Mouse (Mus musculus): Measurements from ENCODE around the gene Gm28308.

Gene Gm28308

DNA sequence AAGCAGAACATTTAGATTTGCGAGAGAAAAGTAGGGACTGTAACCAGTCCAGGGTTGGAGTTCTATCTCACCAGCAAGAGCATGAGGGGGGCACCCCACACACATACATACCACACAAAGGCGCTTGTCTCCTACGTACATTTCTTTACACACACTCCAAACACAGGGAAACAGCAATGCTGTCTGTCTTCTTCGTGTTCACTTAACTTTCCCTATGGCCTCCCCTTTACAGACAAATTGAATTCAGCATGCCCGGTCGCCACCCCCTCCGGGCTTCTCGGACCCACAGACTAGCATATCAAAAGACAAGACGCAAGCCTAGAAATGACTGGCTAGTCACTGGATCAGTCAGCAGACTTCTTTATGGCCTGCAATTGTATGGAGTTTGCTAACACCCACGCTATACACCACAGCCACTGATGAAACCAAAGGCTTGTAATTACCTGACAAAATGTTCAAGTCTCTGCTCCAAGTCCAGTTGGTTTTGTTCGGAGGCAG lies 32.9 kb downstream of the Gm28308 start:
- DNase-seq = no peak

DNA sequence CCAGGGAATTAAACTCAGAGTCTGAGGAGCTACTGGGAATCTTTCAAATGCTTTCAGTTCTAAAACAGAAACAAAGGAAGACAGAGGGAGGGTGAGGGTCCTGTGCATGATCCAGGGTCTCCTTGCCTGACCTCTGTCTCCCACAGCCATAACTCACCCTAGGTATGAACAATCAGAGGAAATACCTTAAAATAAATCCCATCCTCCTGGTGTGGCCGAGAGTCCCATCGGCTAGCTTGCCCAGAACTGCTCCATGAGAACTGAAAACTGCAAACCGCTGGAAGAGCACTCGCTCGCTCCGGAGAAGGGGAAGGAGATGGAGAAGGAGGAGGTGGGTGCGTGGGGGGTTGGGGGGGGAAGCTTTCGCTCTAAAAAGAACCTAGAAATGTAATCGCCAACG lies 33.4 kb downstream of the Gm28308 start:
- no peak for DNase-seq

DNA sequence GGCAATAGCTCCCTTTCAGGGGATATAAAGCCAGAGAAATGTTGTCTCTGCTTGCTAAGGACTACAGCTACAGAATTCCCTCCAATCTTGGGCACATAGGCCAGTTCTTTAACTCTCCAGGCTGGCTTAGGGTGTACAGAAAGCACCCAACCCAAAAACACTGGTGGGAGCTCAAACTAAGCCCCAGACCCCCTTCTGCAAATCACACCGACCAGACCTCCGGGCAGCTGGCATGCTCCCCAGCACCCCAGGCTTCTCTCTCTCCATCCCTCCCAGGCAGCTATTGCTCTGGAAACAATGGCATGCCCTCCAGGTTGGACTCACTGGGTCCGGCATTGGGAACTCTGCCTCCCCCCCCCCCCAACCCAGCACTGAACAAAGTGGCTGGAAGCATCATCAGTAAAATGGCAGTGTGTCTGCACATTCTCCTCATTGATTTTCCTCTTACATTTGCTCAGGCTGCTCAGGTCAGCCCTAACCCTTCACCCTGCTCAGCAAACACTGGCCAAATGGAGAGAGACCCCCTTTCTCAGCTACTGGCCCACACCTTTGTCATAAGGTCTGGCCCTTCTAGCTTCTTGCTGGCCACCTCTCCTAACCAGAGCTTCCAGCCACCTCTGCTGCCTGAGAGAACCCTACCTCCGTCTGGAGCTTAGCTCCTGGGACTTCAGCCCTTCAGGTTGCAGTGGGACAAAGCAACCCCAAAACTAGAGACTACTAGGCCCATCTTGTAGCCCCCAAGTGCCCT lies 34.0 kb downstream of the Gm28308 start:
- DNase-seq = no peak

DNA sequence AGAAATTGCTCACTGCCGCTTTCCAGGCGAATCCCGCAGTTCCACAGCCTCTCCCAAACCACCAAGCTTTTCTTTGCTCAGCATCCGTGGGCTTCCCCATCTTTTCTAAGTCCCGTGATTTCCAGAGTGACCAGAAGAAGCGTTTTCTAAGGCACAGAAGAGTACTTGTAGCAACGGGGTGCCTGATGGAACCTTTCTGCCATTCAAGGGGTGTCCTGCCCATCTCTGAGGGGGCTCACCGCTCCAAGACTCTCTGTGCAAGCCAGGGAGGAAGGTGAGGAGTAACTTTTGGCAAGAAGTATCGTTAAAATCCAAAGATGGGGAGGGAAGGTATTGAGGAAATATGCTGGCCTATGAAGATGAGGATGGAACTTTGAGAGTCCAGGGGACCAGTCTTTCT lies 35.3 kb downstream of the Gm28308 start:
- no peak for DNase-seq

DNA sequence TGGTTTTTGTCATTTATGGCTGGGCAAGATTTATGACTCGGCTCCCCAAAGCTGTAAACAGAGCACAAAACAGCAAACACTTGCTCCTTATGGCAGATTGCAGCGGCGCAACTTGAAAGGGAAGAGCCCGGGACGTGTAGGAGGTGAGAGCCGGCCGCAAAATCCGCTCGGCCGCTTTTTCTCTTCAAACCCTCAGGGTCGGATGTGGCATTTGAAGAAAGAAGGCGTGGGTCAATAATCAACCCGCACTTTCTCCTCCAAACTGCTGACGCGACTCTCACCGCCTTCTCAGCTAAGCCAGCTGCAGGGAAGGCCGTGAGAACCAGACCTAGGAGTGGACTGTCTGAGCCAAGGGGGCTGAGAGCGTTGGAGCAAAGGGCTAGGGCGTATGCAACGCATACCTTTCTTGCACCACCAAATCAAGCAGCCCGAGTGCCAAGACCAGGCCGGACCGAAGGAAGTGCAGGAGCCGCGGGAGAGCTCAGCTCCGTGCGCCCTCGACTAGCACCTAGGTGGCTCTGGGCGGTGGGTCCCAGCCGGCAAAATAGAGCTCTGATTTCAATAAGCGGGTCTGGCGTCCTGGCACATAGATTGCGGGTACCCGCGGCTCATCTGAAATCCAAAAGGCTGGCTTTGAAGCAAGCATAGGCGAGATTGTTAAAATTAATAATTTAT lies 35.9 kb downstream of the Gm28308 start, which contains the start of gene 5730596B20Rik:
Gene 5730596B20Rik, plus strand, starts transcription at position 438 of the 675 bp plus-strand sequence.
- DNase-seq = no peak

DNA sequence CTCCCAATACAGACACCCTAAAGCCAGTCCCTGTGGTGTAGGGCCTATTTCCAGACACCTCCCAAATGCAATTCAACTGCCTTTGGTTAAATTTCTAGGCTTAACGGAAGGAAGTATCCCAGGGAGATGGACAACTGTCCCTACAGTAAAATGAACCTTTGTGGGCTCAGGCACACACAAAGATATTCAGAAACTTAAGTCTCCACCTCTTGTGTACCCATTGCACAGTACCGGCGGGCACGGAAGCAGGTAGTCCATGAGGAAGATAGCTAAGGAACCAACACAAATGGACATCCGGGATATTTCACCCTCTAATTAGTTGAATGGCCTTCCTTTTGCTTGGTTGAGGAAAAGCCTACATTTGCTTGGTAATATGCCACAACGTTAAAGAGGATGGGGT lies 36.7 kb downstream of the Gm28308 start:
- DNase-seq = no peak

DNA sequence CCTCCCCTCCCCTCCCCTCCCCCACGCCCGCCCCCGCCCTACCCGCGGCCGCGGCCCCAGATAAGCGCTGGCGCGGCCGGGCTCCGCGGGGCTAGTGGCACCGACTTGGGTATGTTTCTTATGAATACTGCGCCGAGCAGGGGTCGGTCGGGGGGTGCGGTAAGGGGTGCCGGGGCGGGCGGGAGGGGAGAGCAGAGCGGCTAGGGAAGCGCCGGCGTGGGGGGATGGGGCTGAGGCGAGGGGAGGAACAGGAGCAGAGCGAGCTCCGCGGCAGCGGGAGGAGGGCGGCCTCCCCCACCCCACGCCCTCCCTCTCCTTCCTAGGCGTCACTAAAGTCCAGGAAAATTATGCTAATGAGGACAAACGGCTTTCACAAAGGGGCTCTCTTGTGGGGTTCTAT lies 37.3 kb downstream of the Gm28308 start:
- peak; percentile 75 for DNase-seq

DNA sequence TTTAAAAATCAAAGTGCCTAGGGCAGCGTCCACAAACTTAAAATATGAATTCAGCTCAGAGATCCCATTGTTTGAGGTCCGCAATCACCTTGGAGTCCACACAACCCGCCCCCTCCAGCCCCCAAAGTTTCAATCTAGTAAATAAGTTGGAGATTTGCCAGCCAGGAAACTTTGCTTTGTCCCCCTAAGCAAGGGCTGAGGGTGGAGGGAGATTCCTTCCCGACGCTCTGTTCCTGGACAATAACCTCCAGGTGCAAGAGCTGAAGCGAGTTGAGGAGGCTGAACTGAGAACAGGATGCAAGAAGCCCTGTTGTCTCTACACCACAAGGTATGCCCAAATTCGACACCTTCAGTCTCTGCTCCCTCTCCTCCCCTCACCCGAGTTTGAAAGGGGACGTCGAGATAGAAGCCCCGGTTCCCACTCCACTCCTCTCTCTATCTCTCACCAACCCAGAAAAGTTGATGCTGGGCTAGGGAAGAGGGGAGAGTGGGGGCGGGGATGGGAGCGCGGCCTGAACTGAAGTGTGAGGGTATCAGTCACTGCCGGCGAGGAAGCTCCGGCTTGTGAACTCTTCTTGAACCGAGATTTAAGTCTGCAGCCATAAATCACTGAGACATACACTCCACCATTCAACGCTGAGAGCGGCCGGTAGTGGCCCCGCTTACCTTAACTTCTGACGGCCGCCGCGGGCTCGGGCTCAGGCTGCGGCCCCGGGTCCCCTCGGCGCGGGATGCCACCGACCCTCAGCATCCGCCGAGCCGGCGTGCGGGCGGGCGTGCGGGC lies 38.0 kb downstream of the Gm28308 start:
- no peak for DNase-seq

DNA sequence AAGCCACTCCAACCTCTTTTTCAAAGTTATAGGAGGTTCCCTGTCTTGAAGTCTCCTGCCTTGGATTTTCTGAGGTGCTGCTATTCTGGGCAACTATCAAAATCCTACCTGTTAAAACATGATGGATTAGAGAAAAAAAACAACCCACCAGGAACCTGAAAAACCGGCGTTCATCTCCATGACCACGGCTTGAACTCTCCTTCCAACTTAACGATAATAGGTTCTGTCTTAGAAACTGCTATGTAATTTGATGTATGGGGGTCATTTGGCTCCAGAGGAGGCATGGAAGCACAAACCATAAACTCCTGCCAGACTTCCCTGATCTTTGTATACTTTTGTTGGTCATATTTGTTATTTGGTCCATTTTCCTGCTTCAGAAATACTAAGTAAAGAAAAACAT lies 39.5 kb downstream of the Gm28308 start:
- DNase-seq = no peak

DNA sequence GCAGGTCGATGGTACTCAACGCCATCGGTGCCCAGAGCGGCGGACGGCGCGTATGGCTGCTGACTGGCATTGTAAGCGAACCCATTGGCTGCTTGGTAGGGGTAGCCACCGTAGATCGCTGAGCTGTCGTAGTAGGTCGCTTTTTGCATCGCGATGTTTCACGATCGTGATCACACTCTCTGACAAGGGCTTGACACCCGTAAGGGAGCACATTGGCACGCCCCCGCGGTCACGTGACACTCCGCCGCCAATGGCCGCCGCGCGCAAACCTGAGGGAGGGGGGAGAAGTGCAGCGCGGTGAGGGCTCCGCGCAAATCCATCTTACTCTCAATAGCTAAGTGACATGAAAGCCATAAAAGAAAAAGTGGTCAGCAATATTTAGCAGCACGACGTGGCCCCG lies 40.6 kb downstream of the Gm28308 start:
- peak; percentile 93 for DNase-seq

DNA sequence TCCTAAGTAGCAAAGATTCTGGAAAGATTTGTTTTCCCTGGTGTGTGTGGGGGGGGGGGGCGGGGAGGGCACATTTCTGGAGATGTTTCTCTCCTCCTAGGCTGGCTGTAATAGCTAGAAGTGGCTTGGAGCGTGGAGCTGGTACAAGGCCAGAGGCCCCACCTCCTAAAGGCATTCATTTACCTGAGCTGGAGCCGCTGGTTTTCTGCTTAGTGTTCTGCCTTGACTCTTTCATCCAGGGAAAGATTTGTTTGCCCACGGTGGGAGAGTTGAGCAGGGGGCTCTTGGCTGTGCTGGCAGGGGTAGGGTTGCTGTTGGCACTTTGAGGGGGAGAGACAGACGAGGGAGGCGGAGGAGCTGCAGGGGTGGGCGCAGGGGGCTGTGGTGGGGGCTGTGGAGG lies 41.2 kb downstream of the Gm28308 start:
- DNase-seq = no peak

DNA sequence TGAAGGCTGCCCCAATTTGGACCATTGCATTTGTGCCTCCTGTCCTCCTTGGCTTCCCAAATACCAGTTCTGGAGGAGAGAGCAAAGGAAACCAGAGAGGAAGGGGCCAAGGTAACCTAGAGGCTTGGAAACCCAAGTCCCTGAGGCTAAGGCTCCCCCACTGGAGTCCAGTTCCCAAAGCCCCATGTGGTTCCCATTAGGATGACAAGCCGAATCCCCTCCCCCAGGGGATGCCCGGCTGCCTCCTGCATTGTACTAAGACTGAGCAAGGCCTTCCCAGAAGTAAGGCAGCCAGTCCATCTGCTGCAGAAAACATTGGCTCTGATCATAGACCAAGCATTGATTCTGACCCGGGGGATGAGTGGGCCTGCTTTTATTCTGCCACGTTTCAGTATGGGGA lies 41.8 kb downstream of the Gm28308 start:
- no peak for DNase-seq

DNA sequence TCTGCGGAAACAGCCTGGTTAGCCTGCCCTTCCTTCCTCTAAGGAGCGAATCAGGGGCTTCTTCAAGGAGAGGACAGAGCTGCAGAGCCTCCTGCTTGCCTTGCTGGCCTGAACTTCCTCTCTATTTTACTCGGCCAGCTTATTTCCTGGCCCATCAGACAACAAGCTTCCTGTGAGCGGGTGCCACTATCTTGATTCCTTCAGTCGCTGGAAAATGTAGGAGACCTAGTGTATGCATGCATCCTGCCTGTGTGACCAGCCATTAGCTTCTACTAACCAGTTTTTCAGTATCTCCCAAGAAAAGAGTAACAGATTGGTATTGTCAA lies 42.3 kb downstream of the Gm28308 start:
- no peak for DNase-seq

DNA sequence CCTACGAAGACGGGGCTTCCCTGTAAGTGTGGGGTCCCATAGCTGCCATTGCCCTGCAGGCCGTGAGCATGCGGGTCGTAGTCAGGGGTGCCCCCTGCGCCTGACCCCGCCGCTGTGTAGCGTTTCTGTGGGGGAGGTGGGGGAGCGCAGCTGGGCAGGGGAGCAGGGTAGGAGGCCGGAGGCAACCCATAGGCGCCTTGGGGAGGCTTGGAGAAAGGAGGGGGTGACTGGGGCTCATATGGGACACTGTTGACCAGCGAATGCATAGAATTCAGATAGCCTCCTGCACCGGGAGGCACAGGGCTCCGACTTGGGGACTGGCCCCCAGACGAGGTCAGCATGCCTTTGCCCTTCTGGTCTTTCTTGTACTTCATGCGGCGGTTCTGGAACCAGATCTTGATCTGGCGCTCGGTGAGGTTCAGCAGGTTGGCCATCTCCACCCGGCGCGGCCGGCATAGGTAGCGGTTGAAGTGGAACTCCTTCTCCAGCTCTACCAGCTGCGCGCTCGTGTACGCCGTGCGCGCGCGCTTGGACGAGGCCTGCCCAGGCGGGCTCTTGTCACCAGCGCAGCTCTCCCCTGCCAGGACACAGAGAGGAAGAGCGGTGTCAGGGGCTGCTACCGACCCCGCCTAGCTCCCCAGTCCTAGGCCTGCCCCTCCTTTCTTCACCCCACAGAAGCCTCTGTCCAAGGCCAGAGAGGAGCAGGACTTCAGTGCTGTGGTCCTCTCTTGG lies 42.8 kb downstream of the Gm28308 start:
- DNase-seq = no peak

DNA sequence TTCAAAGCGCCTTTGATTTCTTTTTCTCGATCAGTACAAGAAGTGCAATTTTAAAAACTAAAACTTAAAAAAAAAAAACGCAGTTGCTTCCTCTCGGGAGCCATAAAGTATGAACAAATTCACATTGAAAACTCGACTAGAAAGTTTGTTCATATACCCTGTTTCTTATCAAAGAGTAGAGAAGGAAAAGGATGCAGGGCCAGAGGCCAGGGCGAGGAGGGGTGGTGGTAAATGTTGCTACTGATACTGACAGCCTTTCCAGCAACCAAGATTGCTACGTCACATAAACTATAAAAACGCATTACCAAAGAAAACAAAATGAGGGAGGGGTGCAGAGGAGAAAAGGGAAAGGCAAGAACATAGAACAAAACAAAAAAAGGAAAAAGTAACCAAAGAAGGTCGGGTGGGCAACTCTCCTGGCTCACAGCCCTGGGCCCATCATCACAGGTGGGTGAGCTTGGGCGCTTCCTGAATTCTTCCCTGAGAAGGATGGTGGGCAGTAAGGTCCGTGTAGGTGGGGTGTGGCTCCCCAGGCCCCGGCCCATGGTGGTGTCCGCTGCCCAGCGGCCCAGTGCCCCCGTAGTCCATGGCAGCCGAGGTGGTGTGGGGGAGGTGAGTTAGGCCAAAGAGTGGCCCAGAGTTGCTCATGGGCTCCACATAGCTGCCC lies 43.5 kb downstream of the Gm28308 start:
- DNase-seq = no peak

DNA sequence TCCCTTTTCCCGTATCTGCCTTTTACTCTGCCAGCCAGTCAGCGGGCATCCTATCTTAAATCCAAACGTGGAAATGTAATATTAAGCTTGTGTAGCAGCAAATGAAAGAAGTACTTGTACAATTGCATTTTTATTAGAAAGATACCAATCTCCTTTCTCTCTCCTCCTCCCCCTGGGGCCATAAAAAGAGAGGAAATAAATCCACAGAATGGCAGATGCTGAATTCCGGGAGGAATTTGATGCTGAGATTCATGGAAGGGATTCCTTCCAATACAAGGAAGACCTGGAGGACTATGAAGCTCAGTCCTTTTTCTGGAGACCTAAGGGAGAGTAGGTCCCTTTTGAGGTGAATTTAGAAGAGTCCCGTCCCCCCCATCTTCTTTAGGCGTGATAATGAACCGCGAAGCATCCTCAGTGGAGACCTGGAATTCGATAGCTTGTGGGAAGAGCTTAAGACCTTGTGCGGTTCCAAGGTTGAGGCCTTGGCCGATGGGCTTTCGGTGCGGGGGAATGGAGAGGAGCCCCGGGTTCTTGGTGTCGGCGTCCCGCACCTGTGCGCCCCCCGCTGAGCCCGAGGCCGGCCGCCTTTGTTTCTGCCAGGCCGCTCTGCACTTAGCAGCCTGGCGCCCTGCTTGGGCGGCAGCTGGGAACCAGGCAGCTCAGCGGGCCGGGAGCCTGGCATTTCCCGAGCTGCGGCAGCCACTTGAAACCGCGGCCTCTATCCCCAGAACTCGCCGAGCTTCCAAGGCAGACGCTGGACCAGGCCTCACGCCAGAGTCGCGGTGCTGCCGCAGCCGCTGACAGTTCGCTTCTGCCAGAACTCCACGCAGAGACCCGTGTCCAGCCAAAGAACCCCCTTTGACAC lies 44.7 kb downstream of the Gm28308 start:
- no peak for DNase-seq

DNA sequence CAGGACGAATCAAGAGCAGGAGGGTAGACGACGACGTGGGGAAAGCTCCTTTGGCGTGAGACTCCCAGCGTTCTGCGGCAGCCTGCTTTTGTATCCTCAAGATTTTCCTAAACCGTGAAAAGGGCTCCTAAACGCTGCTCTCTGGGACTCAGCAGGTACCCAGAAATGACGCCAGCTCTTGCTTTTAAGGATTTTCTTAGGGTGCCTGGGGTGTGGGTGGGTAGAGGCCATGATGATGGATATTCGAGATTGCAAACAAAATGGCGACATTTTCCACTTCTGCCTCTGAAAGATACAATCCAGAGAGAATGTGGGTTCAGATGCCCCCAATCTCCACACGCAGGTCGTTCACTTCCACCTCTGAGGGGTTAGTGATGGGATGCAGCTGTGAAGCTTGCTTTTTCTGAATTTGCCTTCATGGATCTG lies 45.4 kb downstream of the Gm28308 start:
- no peak for DNase-seq

DNA sequence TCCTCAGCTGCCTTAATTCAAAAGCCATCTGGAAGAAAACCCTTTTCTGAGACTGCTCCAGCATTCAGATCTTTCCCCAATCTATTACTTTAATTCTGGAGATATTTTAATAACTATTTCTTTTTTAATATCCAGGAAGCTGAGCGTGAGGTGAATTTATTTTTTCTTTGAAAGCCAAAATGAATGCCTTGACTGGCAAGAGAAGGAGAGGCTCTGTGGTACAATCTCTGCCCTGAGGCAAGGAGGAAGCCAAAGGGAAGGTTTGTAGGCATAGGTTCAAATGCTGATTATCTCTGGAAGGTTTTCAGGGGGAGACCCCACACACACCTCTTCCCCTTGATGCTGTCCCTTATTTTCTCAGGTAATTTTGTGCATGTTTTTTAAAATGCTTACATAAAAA lies 46.0 kb downstream of the Gm28308 start:
- DNase-seq = no peak

DNA sequence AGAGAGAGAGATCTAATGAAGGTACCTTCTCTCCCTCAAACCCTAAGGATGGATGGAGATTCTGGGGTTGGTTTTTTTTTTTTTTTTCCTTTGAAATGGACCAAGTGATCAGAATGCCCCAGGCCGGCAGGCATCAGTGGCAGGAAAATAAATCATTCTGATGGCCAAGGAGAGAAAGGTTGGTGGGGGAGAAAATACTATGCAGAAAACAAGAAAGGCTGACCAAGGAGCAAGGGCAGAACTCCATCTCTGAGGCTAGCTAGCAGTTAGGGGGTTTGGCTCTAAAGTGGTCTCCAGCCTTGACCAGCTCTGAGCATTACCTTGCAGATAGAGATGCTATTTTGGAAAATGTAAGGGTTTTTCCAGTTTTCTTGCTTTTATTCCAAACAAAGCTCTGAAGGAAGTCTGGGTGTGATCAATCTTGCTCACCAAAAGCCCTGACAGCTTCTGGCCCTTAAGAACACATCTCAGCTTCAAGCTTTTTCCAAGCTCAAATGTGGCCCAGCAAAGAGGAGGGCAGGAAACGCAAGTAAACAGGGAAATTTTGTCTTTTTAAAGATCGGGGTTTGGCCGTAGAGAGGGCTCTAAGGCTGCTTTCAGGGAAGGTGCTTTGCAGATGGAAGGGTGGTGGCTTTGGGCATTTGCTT lies 46.6 kb downstream of the Gm28308 start:
- no peak for DNase-seq

DNA sequence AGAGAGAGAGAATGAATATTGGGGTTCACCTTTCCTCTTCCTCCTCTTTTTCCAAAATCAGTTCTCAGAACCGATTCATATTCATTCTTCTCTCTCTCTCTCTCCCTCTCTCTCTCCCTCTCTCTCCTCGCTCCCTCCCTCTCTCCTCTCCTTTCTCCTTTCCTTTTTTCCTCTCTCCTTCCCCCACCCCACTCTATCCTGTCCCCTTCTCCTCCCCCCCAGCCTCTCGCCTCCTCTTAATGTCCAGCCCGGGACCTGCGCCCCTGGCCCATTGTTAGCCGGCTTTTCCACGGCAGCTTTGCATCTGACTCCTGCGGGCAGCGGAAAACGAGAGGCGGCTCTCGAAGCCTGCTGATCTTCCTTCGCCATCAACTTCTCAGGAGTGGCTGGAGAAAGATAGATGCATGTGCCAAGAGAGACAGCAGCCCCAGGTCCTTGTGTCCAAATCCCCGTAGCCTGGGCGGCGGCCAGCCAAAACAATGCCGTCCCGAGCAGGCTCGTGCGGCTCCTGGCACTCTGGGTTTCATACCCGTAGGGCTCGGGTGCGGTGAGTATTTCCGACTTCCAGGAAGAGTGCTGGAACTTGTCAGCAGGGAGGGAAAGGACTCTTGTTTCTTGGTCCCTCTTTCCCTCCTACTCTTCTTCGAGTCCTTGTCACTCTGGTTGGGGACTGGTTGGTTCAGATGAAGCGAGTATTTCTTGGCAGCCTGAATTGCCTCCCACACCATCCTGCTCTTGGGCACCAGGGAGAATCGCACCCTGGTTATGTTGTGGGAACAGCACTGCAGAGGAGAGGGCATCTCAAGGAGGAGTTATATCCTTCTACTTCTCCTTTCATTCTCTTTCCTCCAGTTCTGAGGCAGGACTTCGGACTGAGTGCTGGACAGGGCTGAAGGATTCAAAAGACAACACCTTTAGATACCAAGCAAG lies 47.4 kb downstream of the Gm28308 start:
- DNase-seq = no peak
